Mouse (Mus musculus): ENCODE measurements around the gene Hopx. TPM values are rescaled to one million over a fixed set of nuclear protein-coding genes. Genes with fewer than 3 reads are reported as not detected.
"Not testable (repeated sequence)": the region's sequence is repeated elsewhere in the genome, so short reads cannot be mapped to it uniquely, and the experiment has no call there.

Gene Hopx
- total RNA-seq, 2 experiments from 2014 or later = 6.4 TPM; not detected in 1

DNA sequence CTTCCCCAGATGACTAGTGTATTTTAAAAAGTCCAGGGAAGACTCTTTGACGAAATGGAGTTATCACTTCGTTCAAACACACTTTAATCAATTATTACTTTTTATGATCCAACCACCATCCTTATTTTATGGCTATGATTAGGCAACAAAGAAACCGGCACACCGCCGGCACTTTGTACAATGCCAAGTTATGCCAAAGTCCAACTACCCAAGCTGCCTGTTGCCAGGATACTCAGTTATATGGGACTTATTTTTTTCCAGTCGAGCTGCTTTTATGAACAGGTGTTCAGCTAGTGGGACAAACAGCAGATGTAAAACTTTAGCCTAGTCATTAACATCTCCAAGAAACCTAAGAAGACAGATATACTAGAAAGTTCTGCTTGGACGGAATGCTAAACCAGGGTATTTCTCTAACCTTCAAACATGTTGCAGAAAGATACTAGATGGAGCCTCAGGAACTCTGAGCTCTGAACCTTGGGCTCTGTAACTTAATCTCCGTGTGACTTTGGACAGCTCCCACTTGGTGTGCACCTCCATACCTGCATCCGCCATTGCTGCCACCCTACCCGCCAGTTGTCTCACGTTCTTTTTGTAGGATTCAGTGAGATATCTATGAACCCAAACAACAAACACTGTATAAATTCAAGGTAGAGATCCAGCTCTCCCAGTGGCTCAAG lies 7.6 kb downstream of the Hopx start:
- ATAC-seq (replicated peaks; ENCODE audit: low FRiP score, poor library complexity, severe bottlenecking) = no peak

DNA sequence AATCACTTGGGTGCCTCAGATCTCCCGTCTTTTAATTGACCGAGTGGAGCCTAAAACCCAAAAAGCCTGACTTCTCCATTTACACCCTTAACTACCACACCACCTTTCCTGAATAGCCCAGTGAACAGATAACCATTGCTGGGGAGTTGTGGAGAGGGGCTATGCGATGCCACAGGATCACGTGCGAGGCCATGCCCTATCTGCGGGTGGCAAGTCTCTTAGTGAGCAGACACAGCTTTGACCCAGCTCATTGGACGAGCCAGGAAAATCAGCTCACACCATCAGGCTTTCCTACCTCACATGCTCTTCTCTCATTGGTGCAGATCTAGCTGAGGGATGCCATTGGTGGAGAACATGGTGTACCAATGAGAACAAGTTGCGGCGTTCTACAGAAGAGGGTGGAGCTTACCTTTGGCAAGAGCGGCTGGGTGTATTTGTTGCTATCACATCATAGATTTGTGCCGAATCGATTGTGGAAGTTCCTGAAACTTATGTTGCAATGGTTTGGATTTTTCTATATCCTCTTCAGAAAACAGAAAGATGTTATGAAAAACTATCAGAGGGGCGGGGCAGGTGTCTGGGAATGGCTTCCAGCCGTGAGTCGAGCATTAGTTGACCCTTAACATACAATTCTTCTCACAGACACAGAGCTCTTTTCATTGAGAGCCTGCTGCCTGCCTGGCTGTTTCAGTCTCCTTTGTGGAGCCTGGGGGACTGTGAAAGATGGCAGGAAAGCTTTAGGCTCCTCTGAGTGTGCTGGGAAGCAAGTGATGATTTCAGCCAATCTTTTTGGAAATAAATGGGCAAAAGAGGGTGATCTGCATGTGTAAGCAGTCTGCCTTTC lies 12.2 kb downstream of the Hopx start:
- ATAC-seq (replicated peaks; ENCODE audit: low FRiP score, poor library complexity, severe bottlenecking) = no peak

DNA sequence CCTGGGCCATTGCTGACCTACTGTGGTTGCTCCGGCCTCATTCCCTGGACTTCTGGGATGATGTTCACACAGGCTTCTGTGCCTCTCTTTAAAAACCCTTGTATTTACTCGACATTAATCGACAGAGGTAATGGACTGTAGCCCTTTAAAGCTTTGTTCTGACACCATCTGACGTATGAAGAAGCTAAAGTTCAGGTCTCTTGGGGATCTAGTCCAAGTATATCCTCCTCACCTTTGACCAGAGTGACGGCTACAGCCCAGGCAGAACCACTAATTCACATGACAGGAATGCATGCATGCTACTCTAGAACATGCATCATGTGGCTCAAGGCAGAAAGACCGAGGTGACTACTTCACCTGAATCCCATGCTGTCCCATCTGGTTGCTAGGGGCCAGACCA lies 14.2 kb downstream of the Hopx start:
- ATAC-seq (replicated peaks; ENCODE audit: low FRiP score, poor library complexity, severe bottlenecking) = no peak

DNA sequence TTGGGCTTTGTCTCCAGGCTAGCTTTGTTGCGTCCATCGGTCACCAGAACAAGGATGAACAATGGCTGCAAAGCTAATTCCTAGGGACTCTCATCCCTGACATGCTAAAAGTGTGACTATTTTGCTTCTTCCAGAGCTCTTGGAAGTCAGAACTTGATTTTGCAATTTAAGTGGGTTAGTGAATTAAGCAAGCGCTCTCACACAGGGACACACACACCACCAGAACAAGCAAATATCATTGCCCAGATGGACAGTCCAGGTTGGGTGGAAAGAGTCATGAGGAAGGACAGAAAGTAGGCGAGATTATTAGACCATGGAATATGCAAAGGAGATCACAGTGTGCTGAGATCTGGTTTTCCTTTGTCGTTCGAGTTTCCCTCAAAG lies 14.9 kb downstream of the Hopx start:
- no peak for ATAC-seq (replicated peaks; ENCODE audit: low FRiP score, poor library complexity, severe bottlenecking)

DNA sequence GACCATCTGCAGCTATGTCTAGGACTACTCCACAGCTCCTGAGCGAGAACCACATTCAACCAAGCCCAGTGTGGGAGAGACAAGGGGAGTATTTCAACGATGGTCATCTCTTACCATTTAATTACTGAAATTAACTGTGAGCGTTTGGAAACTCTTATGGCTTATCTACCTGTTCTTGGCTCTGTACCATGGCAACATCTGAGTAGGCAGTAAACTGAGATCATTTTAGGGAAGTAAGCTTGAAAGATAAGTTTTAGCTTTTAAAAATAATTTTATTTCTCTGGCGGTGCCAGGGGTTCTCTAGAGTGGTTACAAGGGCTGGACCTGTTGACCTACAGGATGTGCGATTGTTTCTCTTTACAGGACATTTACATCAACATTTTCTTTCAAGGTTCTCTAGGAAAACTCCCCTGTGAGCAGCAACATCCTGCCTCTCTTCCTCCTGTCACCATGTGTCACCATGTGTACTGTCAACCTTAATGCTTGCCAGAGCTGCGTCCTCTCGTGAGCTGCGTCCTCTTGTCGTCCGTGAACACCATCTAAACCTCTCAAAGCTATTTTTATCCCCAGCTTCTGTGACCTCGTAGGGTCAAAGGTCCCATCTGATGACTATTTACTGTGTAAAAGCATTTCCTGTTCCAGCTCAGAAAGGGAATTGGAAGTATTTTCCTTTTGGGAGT lies 15.5 kb downstream of the Hopx start:
- no peak for ATAC-seq (replicated peaks; ENCODE audit: low FRiP score, poor library complexity, severe bottlenecking)

DNA sequence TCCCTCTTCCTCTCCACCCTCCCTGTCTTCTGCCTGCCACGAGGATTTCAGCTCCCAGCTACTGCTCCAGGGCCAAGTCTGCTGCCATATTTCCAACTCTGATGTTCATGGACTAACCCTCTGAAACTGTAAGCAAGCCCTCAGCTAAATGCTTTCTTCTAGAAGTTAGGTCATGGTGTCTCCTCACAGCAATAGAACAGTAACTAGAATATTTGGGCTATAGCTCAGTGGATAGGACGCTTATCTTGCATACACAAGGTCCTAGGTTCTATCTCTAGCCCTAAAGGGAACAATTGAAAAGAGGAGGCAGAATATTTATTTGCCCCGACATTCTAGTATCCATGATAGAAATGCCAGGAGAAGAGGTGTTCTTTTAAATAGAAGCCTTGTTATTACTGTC lies 16.0 kb downstream of the Hopx start:
- no peak for ATAC-seq (replicated peaks; ENCODE audit: low FRiP score, poor library complexity, severe bottlenecking)

DNA sequence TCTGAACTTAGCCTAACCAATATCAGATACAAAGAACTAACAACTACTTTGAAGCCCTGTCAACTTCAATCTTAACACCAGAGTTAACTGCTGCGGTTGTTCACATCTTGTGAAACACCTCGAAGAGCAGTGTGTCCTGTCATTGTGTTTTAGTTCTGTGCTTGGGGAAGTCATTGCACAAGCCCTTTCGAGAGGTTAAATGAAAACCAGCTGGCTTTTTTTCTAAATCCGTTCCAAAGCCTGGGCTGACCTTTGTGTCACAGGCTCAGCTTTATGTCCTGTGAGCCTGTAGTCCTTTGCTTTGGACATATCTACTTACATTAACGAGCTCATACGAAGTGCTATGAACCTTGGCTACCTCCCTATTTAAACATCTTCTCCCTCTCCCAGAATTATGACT lies 17.2 kb downstream of the Hopx start:
- ATAC-seq (replicated peaks; ENCODE audit: low FRiP score, poor library complexity, severe bottlenecking) = no peak

DNA sequence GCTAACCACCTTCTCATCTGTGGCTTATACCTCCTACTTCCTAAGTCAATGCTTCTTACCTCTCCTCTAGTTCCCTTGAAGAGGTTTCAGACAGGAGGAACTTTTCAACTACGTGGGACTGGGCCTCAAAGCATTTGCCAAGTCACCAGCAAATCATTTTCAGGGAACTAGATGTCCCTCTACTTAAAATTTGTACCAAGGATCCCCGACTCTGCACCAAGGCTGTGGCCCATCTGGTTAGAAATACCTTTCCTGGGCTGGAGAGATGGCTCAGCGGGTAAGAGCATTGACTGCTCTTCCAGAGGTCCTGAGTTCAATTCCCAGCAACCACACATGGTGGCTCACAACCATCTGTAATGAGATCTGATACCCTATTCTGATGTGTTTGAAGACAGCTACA lies 18.7 kb downstream of the Hopx start:
- not testable (repeated sequence) for ATAC-seq (replicated peaks; ENCODE audit: low FRiP score, poor library complexity, severe bottlenecking)

DNA sequence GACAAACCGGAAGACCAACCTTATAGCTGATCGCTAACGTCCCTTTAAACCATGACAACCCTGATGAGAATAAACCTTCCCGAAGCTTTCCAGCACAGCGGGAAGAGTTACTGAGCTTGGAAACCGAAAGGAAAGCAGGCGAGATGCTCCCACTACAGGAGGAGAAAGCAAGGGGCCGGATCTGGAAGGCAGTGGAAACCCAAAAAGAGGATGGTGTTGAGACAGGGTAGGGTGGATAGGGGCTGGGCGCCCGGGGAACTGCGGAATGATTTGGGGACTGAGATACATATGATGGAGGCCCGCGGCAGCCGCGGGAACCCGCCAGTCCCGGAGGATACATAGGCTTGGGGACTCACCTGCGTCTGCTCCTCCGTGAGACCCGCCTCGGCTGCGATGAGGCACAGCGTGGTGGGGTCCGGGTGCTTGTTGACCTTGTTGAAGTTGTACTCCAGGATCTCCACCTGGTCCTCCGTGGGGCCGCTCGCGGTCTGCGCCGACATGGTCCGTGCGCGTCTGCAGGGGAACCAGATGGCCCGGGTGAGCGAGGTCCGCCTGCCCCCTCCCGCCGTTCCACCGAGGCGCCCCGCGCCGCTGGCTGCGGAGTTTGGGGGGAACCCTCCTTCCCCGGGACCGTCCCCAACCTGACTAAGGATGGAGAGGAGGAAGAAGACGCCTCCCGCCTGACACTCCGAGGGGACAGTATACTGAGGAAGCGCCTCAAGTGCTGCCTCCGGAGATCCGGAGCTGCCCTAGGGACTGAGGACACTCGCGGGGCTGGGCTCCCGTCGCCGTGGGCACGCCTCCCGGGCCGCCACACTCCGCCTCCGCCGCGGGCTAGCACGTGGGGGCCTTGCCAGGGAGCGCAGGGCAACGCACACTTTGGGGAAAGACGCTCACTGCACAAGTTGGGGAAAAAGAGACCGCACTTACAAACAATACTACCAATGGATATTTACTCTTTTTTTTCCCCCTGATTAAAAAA lies 20.1 kb downstream of the Hopx start:
- ATAC-seq (replicated peaks; ENCODE audit: low FRiP score, poor library complexity, severe bottlenecking) = peak; percentile 62; the same call in 1 of the 2 replicates

DNA sequence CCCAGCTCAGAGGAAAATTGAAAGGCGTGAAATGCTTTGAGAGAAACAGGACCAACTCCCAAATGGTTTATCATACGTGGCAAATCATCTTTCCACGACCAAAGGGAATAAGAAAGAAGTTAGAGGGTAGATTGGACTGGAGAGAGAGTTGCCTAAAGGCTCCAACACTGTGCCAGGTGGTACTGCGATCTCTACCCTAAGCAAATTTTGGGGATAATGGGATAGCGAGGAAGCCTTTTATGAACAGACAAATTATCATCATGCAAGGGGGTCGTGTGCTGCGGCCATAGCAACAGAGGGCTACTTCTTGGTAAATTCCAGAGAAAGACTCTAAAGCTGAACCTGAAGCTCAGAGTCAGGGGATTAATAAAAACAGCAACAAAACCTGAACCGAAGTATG lies 21.0 kb downstream of the Hopx start:
- no peak for ATAC-seq (replicated peaks; ENCODE audit: low FRiP score, poor library complexity, severe bottlenecking)

DNA sequence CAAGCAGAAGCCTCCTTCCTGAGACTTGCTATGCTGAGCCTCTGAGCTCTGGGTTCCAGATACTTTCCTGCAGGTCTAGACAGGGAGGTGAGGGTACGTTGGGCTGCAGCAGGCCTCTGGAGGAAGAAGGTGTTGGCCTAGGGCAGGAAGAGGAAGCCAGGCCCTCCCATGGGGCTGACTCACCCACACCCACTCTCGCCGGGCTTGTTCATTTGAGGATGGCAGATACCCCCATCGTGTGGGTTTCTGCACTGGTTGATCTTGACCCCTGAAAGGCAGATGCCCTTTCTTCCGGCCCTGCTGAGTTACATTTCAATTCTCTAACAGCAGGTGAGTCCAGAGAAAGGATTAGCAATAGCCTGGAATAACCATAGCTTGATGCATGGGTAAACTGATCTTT lies 22.4 kb downstream of the Hopx start:
- no peak for ATAC-seq (replicated peaks; ENCODE audit: low FRiP score, poor library complexity, severe bottlenecking)

DNA sequence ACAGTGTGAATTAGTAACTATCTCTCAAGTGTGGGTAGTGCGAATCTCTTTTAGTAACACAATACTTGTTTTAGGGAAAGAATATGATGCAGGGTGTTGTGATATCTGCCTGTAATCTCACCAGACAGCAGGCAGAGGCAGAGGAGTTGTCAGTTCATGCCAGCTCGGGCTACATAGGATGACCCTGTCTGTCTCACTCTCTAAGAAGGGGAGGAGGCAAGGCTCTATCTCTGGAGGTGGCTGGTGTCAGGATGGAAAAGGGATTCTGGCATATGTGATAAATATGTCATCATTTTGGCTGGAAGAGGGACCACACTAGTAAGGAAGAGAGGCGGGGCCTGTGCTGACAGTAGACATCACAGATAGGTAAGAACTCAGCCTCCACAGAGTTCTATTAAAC lies 23.0 kb downstream of the Hopx start:
- no peak for ATAC-seq (replicated peaks; ENCODE audit: low FRiP score, poor library complexity, severe bottlenecking)

DNA sequence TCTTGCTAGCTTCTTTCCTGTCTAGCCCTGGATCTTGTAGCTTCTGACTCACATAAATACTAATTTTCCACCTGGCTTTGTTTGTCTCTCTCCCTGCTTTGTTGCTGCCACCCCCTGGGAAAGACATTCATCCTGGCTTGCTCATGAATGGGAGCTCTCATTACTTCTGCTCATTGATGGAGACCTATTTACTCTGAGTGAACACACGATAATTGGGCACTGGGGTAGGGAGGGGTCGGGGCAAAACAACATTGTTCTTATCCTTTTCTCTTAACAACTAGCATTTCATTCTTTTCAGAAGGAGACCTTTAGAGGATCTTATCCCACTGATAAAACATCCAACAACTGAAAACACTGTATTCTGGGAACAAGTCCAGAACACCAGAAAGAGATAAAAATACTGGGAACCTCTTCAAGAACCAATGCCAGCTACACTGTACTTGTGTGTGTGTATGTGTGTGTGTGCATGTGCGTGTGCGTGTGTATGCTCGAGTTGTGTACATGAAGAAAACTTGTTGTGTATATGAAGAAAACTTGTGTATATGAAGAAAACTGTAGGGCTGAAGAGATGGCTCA lies 24.3 kb downstream of the Hopx start:
- ATAC-seq (replicated peaks; ENCODE audit: low FRiP score, poor library complexity, severe bottlenecking) = no peak

DNA sequence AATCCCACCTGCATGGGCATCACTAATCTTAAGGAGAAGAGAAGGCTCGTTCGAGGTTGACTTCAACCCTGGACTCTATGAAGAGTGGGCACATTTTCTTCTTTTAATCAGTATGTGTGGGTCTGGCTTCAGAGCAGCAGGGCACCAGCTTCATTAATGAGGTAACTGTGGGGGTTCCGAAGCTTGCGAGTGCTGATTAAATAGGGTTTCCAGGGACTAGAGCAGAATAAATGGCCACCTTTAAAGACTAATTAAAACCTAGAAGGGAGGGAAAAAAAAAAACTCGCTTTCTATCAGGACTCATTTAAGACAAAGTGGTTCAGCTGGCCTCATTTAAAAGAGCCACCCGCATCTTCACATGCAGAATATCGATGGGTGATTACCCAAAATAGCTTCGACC lies 25.0 kb downstream of the Hopx start:
- no peak for ATAC-seq (replicated peaks; ENCODE audit: low FRiP score, poor library complexity, severe bottlenecking)

DNA sequence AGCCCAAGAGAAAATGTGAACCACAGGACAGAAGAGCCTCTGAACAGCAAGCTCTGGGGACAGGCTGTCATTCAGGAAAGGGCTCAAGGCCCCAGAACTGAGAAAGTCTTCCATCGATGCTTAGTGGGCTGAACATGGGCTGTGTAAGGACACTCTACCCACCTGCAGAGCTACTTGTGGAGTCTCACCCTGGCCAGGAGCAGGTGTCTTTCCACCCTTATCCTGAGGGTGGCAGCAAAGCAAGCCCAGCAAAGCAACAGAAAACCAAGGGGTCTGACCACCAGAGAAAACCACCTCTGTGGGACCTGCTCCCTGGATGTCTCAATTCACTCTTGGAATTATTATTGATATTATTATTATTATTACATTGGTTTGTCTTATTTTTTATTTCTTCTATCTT lies 25.6 kb downstream of the Hopx start:
- ATAC-seq (replicated peaks; ENCODE audit: low FRiP score, poor library complexity, severe bottlenecking) = peak; percentile 70; the same call in 1 of the 2 replicates

DNA sequence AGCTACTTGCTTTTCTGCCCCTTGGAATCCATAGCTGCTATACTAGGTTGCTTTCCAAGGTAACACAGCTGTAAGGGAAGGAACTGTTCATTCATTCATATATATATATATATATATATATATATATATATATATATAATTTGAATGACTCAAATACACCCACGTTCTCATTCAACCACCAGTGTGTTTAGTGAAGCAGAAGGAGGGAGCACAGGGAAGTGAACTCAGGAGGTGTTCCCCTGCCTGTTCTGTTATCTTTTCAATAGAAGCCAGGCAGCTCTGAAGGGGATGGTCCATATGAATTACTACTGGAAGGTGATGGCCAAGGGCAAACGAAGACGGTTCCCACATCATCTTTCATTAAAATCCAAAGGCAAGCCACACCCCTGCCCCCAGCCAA lies 27.8 kb downstream of the Hopx start:
- ATAC-seq (replicated peaks; ENCODE audit: low FRiP score, poor library complexity, severe bottlenecking) = no peak

DNA sequence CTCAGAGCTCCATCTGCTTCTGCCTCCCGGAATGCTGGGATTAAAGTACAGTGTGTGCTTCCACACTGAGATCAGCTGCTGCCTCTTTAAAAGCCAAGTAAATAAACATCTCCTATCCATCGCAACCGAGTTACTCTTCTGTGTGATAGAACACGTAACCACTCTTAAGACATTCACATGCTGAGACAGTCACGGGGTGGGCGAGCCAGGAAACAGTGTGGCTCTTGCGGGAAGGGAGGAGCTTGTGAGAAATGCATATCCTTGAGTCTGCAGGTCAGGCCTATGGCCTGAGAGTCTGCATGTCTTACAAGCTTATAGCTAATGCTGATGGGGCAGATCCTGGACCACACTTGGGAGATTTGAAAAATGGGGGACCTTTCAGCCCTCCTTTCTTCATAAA lies 28.4 kb downstream of the Hopx start:
- no peak for ATAC-seq (replicated peaks; ENCODE audit: low FRiP score, poor library complexity, severe bottlenecking)

DNA sequence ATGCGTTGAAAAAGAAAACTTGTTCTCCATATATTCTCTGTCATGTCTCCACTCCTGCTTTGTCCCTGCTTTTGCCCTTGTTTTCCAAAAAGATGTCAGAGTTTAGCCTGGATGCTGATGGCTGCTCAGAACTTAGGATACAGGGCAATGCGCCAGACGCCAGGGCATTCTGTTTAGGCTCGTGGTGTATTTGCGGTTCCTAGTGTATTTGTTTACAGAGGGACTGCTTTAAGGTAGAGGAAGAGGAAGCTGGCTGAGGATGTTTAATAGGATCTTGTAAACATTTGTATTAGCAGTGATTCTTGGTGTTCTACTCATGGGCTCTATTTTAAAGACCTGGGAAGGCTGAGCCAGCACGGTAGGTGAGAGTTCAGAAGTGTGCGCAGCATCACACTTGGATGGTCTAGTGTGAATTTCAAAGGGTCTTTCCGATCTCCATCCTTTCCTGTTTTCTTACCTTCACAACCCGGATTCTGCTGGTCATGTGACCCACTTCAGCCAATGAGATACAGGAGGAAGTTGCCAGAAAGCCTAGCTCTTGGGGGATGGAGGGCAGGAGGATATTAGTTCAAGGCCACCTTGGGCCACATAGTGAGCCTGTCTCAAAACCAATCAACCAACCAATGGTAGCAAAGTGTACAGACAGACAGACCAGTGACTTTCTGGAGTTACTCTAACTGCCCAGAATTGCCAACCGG lies 29.0 kb downstream of the Hopx start:
- ATAC-seq (replicated peaks; ENCODE audit: low FRiP score, poor library complexity, severe bottlenecking) = no peak

DNA sequence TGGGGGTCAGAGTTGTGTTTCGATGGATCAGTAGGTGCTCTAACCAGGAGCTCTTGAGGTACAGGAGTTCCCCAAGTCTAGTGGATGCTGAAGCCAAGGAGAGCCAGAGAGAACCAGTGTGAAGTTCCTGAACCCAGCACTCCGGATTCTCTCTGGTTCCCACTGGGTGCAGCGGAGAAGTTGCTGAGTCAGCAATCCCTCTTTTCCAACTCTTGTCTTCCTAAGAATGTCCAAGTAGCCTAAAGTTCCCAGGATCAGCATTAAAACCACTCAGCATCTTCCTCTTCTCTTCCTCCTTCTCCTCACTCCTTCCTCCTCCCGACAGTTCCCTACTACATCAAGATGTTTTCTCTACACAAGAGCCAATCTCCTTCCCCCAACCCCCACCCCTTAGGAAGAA lies 30.5 kb downstream of the Hopx start:
- no peak for ATAC-seq (replicated peaks; ENCODE audit: low FRiP score, poor library complexity, severe bottlenecking)
